In genomic region chr19:25237492-25238040, GRCm38 (mm10) we compare ENCODE assay signal across 8 mouse cellular contexts. TPM values are rescaled to one million over a fixed set of nuclear protein-coding genes. Genes with fewer than 3 reads are reported as not detected.
DNase-seq lines count a peak whose midpoint lies in the region; ATAC-seq and TF ChIP-seq lines count a peak whose summit lies in the region.

No protein-coding gene starts in this region.

- CTCF ChIA-PET in Patski (lab: Charles Lee) = interaction anchor here (0.8 to 1.3 kb wide), 3 partner anchors 15 to 213 kb away, joined by 3 read pairs; no protein-coding TSS in a partner anchor

- WGBS in hindbrain, postnatal 0 days = 1% methylated on average over 35 of the region's 35 CpGs
- under 1% methylated on average over 35 of the region's 35 CpGs for WGBS in midbrain, embryonic 11.5 days

- intact Hi-C loops in left cerebral cortex, postnatal 25 days (cut with DNase I) = loop anchor here (1.0 kb wide), 1 partner anchor 104 kb away; no protein-coding TSS in a partner anchor

- H3K4me1 ChIP-seq in hindbrain, postnatal 0 days (ENCODE audit: insufficient read depth, low read length) = peaks cover 9% of the 10 kb centered on the region; the same call in 1 of the 2 replicates
- peaks cover 6% of the 10 kb centered on the region; the same call in 1 of the 2 replicates for H3K4me1 ChIP-seq in midbrain, embryonic 11.5 days (ENCODE audit: control insufficient read depth, insufficient read depth, low read length)

- no peaks in the 10 kb centered on the region for H3K36me3 ChIP-seq in hindbrain, postnatal 0 days (ENCODE audit: insufficient read depth, low read length)
- no peaks in the 10 kb centered on the region for H3K36me3 ChIP-seq in midbrain, embryonic 11.5 days (ENCODE audit: control insufficient read depth, insufficient read depth, low read length)

- H3K27me3 ChIP-seq in Patski = no peaks in the 10 kb centered on the region
- H3K27me3 ChIP-seq in hindbrain, postnatal 0 days (ENCODE audit: insufficient read depth, low read length) = no peaks in the 10 kb centered on the region
- peaks cover 3% of the 10 kb centered on the region; the same call in 1 of the 2 replicates for H3K27me3 ChIP-seq in midbrain, embryonic 11.5 days (ENCODE audit: control insufficient read depth, insufficient read depth, low read length)

- in situ Hi-C loops in Patski (cut with MboI; ENCODE audit: low pct_unique_long_range_greater_than_20kb) = loop anchor here (5.0 kb wide), 2 partner anchors 95 to 100 kb away; no protein-coding TSS in a partner anchor

- peak overlapping the region; percentile 54 for H3K9ac ChIP-seq in hindbrain, postnatal 0 days (replicated peaks; ENCODE audit: low read length)
- H3K9ac ChIP-seq in midbrain, embryonic 11.5 days (ENCODE audit: low read length) = peak overlapping the region; percentile 77

- DNase-seq in Patski (ENCODE audit: low read depth, low spot score) = no peak
- DNase-seq in cerebellum, postnatal 10 days = peak; percentile 54 to 59
- DNase-seq in gastrocnemius, adult 8-10 months (ENCODE audit: low spot score in 2 of 2) = peak; percentile 3 to 5
- peak; percentile 69 for DNase-seq in hindbrain, postnatal 0 days (ENCODE audit: low spot score)
- peak; percentile 23 to 25 for DNase-seq in left cerebral cortex, postnatal 25 days (ENCODE audit: low spot score in 2 of 2)
- DNase-seq in midbrain, embryonic 11.5 days (ENCODE audit: low spot score, missing footprints) = peak; percentile 97
- peak; percentile 27 for DNase-seq in right cerebral cortex, postnatal 4 days
- no peak for DNase-seq in spleen, postnatal 14 days (ENCODE audit: low spot score in 2 of 2)

- TF ChIP-seq CTCF in Patski (IDR thresholded peaks at IDR 0.05) = peak; percentile 84
- TF ChIP-seq CTCF in hindbrain, postnatal 0 days (IDR thresholded peaks at IDR 0.05; ENCODE audit: low read depth) = peak; percentile 57

- H3K4me3 ChIP-seq in hindbrain, postnatal 0 days (ENCODE audit: low read length) = peak overlapping the region; percentile 73
- H3K4me3 ChIP-seq in midbrain, embryonic 11.5 days (ENCODE audit: low read depth, low read length) = peak overlapping the region; percentile 67

- POLR2A ChIA-PET in Patski (lab: Charles Lee) = interaction anchor here (0.7 to 1.4 kb wide), 2 partner anchors 12 to 30 kb away, joined by 3 read pairs; no protein-coding TSS in a partner anchor

- peak overlapping the region; percentile 60; the same call in 1 of the 2 replicates for H3K27ac ChIP-seq in hindbrain, postnatal 0 days
- no peak overlapping the region for H3K27ac ChIP-seq in midbrain, embryonic 11.5 days (ENCODE audit: low read depth, low read length)

- ATAC-seq in Patski = peak; percentile 58
- peak; percentile 61; the same call in 1 of the 2 replicates for ATAC-seq in hindbrain, postnatal 0 days
- ATAC-seq in midbrain, embryonic 11.5 days (ENCODE audit: low FRiP score) = peak; percentile 40

- H3K4me2 ChIP-seq in hindbrain, postnatal 0 days (ENCODE audit: low read depth, low read length) = peak overlapping the region; percentile 98
- peak overlapping the region; percentile 93 for H3K4me2 ChIP-seq in midbrain, embryonic 11.5 days

- no peaks in the 10 kb centered on the region for H3K9me3 ChIP-seq in hindbrain, postnatal 0 days (ENCODE audit: low read length)
- H3K9me3 ChIP-seq in midbrain, embryonic 11.5 days (ENCODE audit: control insufficient read depth, low read length) = no peaks in the 10 kb centered on the region

RNA-seq across cellular contexts. Expression of gene Kank1, which starts 0.8 kb away (rescaled TPM):
- polyA plus RNA-seq in Patski (2021) = 60.9 TPM
- 10 to 100 TPM; 21.4 to 27.9 (median 24.4) TPM for total RNA-seq in gastrocnemius, adult 8-10 months (2022)
- total RNA-seq in hindbrain, postnatal 0 days (2014; rRNA removed) = 21.9 and 23.3 TPM in 2 replicates
- 13.4 and 13.5 TPM in 2 replicates for polyA plus RNA-seq in hindbrain, postnatal 0 days (2015; fragmentation: Nextera tagmentation; extraction: Ambion mirVana)
- 10 to 100 TPM; 18.7 to 18.9 TPM for total RNA-seq in left cerebral cortex, postnatal 25 days (2021)
- polyA plus RNA-seq in midbrain, embryonic 11.5 days (2014; fragmentation: Nextera tagmentation; extraction: Ambion mirVana) = 12.9 and 13.3 TPM in 2 replicates

Comparison
In these comparisons a context has a peak if more than half of its experiments do, and no peak if none do; other contexts are left out.
1. DNase-seq: peak in cerebellum, postnatal 10 days (2 of 2), gastrocnemius, adult 8-10 months (2 of 2), hindbrain, postnatal 0 days (single experiment), left cerebral cortex, postnatal 25 days (2 of 2), midbrain, embryonic 11.5 days (single experiment) and right cerebral cortex, postnatal 4 days (single experiment); none in Patski (single experiment) and spleen, postnatal 14 days (0 of 2).
2. Peak in every context shown above with its lines, with median percentiles within 50 percentile points of each other: ATAC-seq.